Mouse (Mus musculus) neural tube, embryonic 13.5 days (tissue): ENCODE measurements around the gene Ppt1. TPM values are rescaled to one million over a fixed set of nuclear protein-coding genes. Genes with fewer than 3 reads are reported as not detected.

ENCODE experiments used
- ATAC-seq: fragments of 200-750 bp; cut with Nextera tagmentation; 2 replicates; pipeline ENCODE4 v1.8.0; 2017; ENCODE audit warnings: low read depth, mild to moderate bottlenecking, moderate TSS enrichment, moderate library complexity
- H3K27ac ChIP-seq: fragments of 300-500 bp; sonication (generic); replicated peaks from 2 replicates; pipeline ENCODE4 v1.5.1; 2015; ENCODE audit warnings: moderate library complexity, mild to moderate bottlenecking, inconsistent platforms
- H3K27me3 ChIP-seq: fragments of 300-500 bp; sonication (generic); 2 replicates; pipeline ENCODE4 v1.6.1; 2015; ENCODE audit warnings: mild to moderate bottlenecking, inconsistent platforms
- H3K36me3 ChIP-seq: fragments of 300-500 bp; sonication (generic); 2 replicates; pipeline ENCODE4 v1.6.1; 2015; ENCODE audit warnings: mild to moderate bottlenecking, inconsistent platforms
- H3K4me1 ChIP-seq: fragments of 300-500 bp; sonication (generic); replicated peaks from 2 replicates; pipeline ENCODE4 v1.6.1; 2015; ENCODE audit warnings: inconsistent platforms
- H3K4me2 ChIP-seq: fragments of 300-500 bp; sonication (generic); 2 replicates; pipeline ENCODE4 v1.6.1; 2015; ENCODE audit warnings: inconsistent platforms, mild to moderate bottlenecking, moderate library complexity
- H3K4me3 ChIP-seq: fragments of 300-500 bp; sonication (generic); 2 replicates; pipeline ENCODE4 v1.5.1; 2015; ENCODE audit warnings: mild to moderate bottlenecking, inconsistent platforms
- H3K9ac ChIP-seq: fragments of 300-500 bp; sonication (generic); 2 replicates; pipeline ENCODE4 v1.6.1; 2015; ENCODE audit warnings: moderate library complexity, mild to moderate bottlenecking, inconsistent platforms
- H3K9me3 ChIP-seq: fragments of 300-500 bp; sonication (generic); 2 replicates; pipeline ENCODE4 v1.6.1; 2016; ENCODE audit warnings: inconsistent platforms
- WGBS: fragments of 180-500 bp; shearing (Covaris S2); methylation state at CpG from one replicate; pipeline ENCODE4 v1.1.7; 2015; 5-methylcytosine and 5-hydroxymethylcytosine counted together
- polyA plus RNA-seq: library from polyadenylated mRNA; unstranded; fragments of >200 nt; fragmentation: Nextera tagmentation; extraction: Ambion mirVana; gene quantifications from 2 replicates; pipeline ENCODE4 v1.2.1, GENCODE M21; 2015

The Ppt1 gene
- polyA plus RNA-seq, 1 experiment from 2014 or later: 84.0 TPM

- Histone ChIP-seq H3K36me3 (peaks cover 44% of the 10 kb centered on the region), H3K27me3 (no peaks in the 10 kb centered on the region), H3K27ac (no peak overlapping the region), H3K9me3 (no peaks in the 10 kb centered on the region), H3K4me2 (no peak overlapping the region), H3K9ac (no peak overlapping the region), H3K4me1 (no peaks in the 10 kb centered on the region), H3K4me3 (no peak overlapping the region)
- WGBS: 92% methylated on average over 2 of the region's 2 CpGs
- ATAC-seq: no peak
Observed at GRCm38 (mm10) chr4:122871989-122872388, 35.9 kb downstream of the Ppt1 start.

GRCm38 (mm10) chr4:122873003-122873402 lies 37.0 kb downstream of the Ppt1 start:
- WGBS: 86% methylated on average over 5 of the region's 5 CpGs

DNA sequence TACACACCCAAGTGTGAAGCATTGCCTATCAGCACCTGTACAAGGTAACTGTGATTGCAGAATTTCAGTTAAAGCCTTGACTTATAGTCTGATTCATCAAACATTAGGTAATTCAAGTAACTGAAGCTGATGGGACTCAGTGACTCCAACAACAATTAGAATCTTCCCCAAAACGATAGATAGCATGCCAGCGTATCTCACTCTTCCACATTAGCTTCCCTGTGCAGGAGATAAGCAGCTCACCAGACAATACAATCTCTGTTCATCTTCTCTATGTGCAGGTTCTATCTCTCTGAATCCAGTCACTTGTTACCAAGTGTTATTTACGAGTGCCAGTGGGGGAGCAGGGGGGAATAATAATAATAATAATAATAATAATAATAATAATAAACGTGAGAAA lies 37.5 kb downstream of the Ppt1 start:
- 84% methylated on average over 4 of the region's 4 CpGs for WGBS
- H3K27me3 ChIP-seq: no peaks in the 10 kb centered on the region
- H3K4me3 ChIP-seq: no peak overlapping the region
- no peaks in the 10 kb centered on the region for H3K9me3 ChIP-seq
- no peak overlapping the region for H3K27ac ChIP-seq
- no peaks in the 10 kb centered on the region for H3K4me1 ChIP-seq
- H3K4me2 ChIP-seq: no peak overlapping the region
- no peak for ATAC-seq
- peaks cover 36% of the 10 kb centered on the region for H3K36me3 ChIP-seq
- H3K9ac ChIP-seq: no peak overlapping the region

More at GRCm38 (mm10) chr4:122873003-122873402, 37.0 kb downstream of the Ppt1 start:
- ATAC-seq: no peak
- no peaks in the 10 kb centered on the region for H3K4me1 ChIP-seq
- no peak overlapping the region for H3K9ac ChIP-seq
- no peak overlapping the region for H3K4me2 ChIP-seq
- peaks cover 39% of the 10 kb centered on the region for H3K36me3 ChIP-seq
- H3K9me3 ChIP-seq: no peaks in the 10 kb centered on the region
- H3K27ac ChIP-seq: no peak overlapping the region
- H3K27me3 ChIP-seq: no peaks in the 10 kb centered on the region
- no peak overlapping the region for H3K4me3 ChIP-seq

- Histone ChIP-seq H3K4me3 (no peak overlapping the region), H3K27me3 (no peaks in the 10 kb centered on the region), H3K4me1 (peaks cover 21% of the 10 kb centered on the region), H3K4me2 (no peak overlapping the region), H3K9ac (no peak overlapping the region), H3K27ac (no peak overlapping the region), H3K36me3 (no peaks in the 10 kb centered on the region), H3K9me3 (no peaks in the 10 kb centered on the region)
- WGBS: 95% methylated on average over 2 of the region's 2 CpGs
- no peak for ATAC-seq
Observed at GRCm38 (mm10) chr4:122878333-122879070, 42.5 kb downstream of the Ppt1 start.

- ATAC-seq: no peak
- Histone ChIP-seq H3K27ac (no peak overlapping the region), H3K9ac (no peak overlapping the region), H3K36me3 (no peaks in the 10 kb centered on the region), H3K9me3 (no peaks in the 10 kb centered on the region), H3K4me2 (no peak overlapping the region), H3K27me3 (no peaks in the 10 kb centered on the region), H3K4me3 (no peak overlapping the region), H3K4me1 (peaks cover 46% of the 10 kb centered on the region)
- 78% methylated on average over 3 of the region's 3 CpGs for WGBS
Observed at GRCm38 (mm10) chr4:122882544-122882943, 46.5 kb downstream of the Ppt1 start.

DNA sequence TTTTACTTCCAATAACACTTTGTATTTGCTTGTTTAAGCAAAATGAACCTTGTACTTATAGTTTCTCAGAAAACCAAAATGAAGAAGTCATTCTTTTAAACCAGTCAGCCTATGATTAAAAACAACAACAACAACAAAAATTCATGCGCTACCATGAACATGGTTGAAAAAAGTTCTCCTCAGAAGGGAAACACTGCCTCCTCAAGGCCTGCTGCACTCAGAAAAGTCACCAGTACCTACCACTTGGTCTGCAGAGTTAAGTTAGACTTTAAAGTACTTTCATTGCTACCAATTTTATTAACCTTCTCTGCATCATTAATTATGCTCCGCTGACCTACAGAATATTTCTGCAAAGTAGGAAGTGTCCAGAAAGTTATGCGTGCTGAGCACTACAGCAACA lies 47.3 kb downstream of the Ppt1 start:
- peaks cover 46% of the 10 kb centered on the region for H3K4me1 ChIP-seq
- no peak overlapping the region for H3K4me2 ChIP-seq
- ATAC-seq: no peak
- 90% methylated on average over 3 of the region's 3 CpGs for WGBS
- H3K9me3 ChIP-seq: no peaks in the 10 kb centered on the region
- H3K4me3 ChIP-seq: no peak overlapping the region
- H3K36me3 ChIP-seq: no peaks in the 10 kb centered on the region
- H3K27me3 ChIP-seq: no peaks in the 10 kb centered on the region
- H3K9ac ChIP-seq: 0 out of 2 replicates have a peak overlapping the region, but pooled peaks have one; percentile 22
- H3K27ac ChIP-seq: no peak overlapping the region

DNA sequence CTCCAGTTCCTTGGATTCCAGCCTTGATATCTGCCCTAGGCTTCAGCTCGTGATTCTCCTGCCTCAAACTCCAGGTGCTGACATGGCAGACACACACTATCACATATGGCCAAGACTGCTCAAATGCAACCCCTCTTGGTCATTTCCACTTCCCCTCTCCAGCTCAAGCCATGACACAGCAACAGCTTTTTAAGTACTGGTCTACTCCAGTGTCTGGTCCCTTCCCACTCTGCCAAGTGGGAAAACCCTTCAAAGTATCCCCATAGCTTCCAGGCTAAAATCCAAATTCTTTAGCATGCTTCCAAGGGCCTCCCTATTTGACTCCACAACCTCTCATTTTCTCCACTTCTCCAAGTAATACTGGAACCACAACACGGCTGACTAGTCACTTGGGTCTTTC lies 48.0 kb downstream of the Ppt1 start:
- Histone ChIP-seq H3K4me3 (peak overlapping the region; percentile 74), H3K9ac (peak overlapping the region; percentile 81; the same call in 1 of the 2 replicates), H3K9me3 (no peaks in the 10 kb centered on the region), H3K27me3 (no peaks in the 10 kb centered on the region), H3K4me1 (peaks cover 46% of the 10 kb centered on the region), H3K36me3 (no peaks in the 10 kb centered on the region), H3K27ac (no peak overlapping the region), H3K4me2 (peak overlapping the region; percentile 73)
- 88% methylated on average over 2 of the region's 2 CpGs for WGBS
- ATAC-seq: no peak

DNA sequence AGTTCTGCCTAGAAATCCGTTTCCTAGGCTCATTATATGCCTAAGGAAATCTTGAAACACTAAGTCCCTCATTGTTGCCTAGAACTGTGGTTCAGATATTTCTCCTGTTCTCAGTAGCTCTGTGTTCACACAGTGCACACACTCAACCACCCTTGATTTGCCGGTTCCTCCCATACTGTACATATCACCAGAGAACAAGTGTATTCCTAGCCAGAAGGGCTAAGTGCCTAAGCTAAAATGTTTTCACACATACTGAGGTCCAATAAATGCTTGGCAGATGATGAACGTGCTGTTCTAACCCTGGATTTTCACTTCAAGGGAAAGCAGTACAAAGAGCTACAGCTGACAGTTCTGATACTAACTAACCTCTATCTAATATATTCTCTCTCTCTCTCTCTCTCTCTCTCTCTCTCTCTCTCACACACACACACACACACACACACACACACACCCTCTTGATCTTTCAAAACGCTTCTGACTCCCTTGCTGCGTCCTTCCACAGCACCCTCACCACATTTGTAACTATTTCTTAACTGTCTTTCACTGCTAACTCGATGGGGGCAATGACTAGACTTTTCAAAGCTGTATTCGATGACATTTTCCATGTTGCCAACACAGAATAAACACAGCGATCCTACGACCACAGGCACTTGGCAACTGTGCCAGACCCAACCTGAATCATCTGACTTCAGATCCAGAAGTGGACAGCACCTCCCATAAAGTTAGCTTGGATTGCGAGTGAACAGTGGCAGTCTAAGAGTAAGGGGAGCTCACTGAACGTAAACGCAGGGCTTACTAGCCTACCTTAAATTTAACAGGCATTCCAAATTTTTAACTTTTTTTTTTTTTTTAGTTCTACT lies 48.7 kb downstream of the Ppt1 start:
- Histone ChIP-seq H3K36me3 (no peaks in the 10 kb centered on the region), H3K27me3 (no peaks in the 10 kb centered on the region), H3K27ac (0 out of 2 replicates have a peak overlapping the region, but pooled peaks have one; percentile 99), H3K4me1 (peaks cover 46% of the 10 kb centered on the region), H3K4me2 (peak overlapping the region; percentile 73), H3K9ac (peak overlapping the region; percentile 81), H3K9me3 (no peaks in the 10 kb centered on the region), H3K4me3 (peak overlapping the region; percentile 74)
- WGBS: 57% methylated on average over 12 of the region's 12 CpGs
- ATAC-seq: no peak

- Histone ChIP-seq H3K4me1 (peaks cover 44% of the 10 kb centered on the region), H3K27me3 (no peaks in the 10 kb centered on the region), H3K9me3 (no peaks in the 10 kb centered on the region), H3K27ac (peak within 1 kb of the TSS; percentile 99), H3K4me3 (peak within 1 kb of the TSS; percentile 74), H3K36me3 (no peaks in the 10 kb centered on the region), H3K9ac (peak within 1 kb of the TSS; percentile 84), H3K4me2 (peak within 1 kb of the TSS; percentile 79)
- ATAC-seq: peak; percentile 97
- under 1% methylated on average over 49 of the region's 49 CpGs for WGBS
Observed at GRCm38 (mm10) chr4:122885768-122886578, 49.9 kb downstream of the Ppt1 start, which contains the start of gene Cap1. Gene Cap1 (minus strand): TSS chr4:122886056.

DNA sequence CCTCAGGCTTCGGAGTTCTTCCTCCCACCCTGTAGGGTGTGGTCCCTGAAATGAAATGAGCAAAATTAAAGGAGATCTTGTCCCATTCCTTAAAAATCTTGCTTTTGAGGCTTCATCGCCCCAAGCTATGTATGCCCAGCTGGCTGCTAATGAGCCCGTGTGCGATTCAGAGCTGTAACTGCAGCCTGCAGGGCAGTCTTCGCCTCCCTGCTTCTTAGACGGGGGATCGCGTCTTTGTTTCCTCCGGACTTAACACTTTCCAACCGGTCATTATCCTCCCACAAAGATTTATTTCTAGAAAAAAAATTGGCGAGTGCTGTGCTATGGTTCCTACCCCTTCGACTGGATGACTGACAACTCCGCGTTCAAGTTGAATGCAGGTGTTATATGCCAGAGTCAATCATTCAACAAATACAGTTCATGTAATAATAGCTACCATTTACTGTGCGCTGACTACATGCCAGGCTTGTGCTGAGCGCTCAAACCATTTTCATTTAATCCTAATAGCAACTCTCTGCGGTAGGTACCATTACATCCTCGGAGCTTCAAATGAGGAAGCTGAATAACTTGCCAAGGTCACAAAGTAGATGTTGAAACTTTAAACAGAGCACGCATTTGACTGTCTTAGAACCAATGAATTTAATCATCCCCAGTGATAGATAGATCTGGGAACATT lies 50.7 kb downstream of the Ppt1 start:
- no peaks in the 10 kb centered on the region for H3K9me3 ChIP-seq
- H3K27me3 ChIP-seq: no peaks in the 10 kb centered on the region
- H3K4me1 ChIP-seq: peaks cover 49% of the 10 kb centered on the region
- ATAC-seq: peak; percentile 21; the same call in 1 of the 2 replicates
- H3K27ac ChIP-seq: peak overlapping the region; percentile 99
- H3K4me2 ChIP-seq: peak overlapping the region; percentile 79
- peak overlapping the region; percentile 84 for H3K9ac ChIP-seq
- no peaks in the 10 kb centered on the region for H3K36me3 ChIP-seq
- WGBS: 4% methylated on average over 19 of the region's 19 CpGs
- H3K4me3 ChIP-seq: peak overlapping the region; percentile 74

GRCm38 (mm10) chr4:122887336-122887735 lies 51.3 kb downstream of the Ppt1 start:
- 77% methylated on average over 2 of the region's 2 CpGs for WGBS
- H3K4me2 ChIP-seq: peak overlapping the region; percentile 79
- H3K27me3 ChIP-seq: no peaks in the 10 kb centered on the region
- H3K9me3 ChIP-seq: no peaks in the 10 kb centered on the region
- H3K4me3 ChIP-seq: peak overlapping the region; percentile 74
- H3K9ac ChIP-seq: peak overlapping the region; percentile 84
- H3K4me1 ChIP-seq: peaks cover 44% of the 10 kb centered on the region
- no peak for ATAC-seq
- H3K27ac ChIP-seq: peak overlapping the region; percentile 99
- no peaks in the 10 kb centered on the region for H3K36me3 ChIP-seq
